Mouse (Mus musculus) heart, postnatal 0 days (tissue): ENCODE results near the gene S1pr2.

Source experiments
- CTCF ChIP-seq: IDR thresholded peaks from 2 replicates; pipeline ENCODE4 v1.5.1; 2016; ENCODE audit warnings: antibody characterized with exemption, control low read depth, low read depth
- EP300 ChIP-seq: IDR thresholded peaks from 2 replicates; pipeline ENCODE4 v1.6.1; 2016; ENCODE audit warnings: antibody characterized with exemption, low read depth

DNA sequence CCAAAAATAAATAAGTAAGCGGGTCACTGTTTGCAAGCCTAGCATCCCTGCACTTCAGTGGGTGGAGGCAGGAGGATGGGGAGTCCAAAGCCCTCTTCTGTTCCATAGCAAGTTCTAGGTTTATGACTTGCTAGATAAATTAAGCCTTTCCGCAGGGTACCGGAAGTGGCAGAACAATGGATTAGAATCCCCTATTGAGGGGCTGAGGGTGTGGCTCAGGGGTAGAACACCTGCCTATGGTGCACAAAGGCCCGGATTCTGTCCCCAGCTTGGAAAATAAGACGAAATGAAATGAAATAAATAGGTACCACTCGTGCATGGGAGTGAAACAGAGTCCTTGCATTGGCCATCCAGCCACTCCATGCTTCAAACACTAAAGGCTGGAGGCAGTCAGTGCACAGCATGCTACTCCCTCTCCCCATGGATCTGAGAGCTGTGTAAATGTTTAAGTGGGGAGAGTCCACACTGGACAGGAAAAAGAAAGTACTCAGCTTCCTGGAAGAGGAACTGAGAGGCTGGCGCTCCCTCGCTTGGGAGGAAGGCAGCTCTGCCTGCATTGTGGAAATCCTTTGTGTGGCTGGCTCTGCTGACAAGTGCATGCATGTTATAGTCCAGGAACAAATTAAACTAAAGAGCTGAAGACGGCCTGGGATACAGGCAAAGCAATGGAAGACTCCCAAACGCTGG is 2.0 kb upstream of the S1pr2 start:
- TF ChIP-seq CTCF (no peak), EP300 (no peak)
